Mouse (Mus musculus): ENCODE data around the gene Gm7879.
"Not testable (repeated sequence)": the region's sequence is repeated elsewhere in the genome, so short reads cannot be mapped to it uniquely, and the experiment has no call there.

Gene Gm7879

GRCm38 (mm10) chr5:43912844-43913243 is at the start of gene Gm7879:
Gm7879 (plus strand) TSS chr5:43913144.
- in situ Hi-C loops (cut with MseI, MboI), result not testable (repeated sequence)

- in situ Hi-C loops (cut with MseI, MboI), result no loop called here
These were observed 49.3 kb upstream of the Gm7879 start for GRCm38 (mm10) chr5:43863642-43864041.

DNA sequence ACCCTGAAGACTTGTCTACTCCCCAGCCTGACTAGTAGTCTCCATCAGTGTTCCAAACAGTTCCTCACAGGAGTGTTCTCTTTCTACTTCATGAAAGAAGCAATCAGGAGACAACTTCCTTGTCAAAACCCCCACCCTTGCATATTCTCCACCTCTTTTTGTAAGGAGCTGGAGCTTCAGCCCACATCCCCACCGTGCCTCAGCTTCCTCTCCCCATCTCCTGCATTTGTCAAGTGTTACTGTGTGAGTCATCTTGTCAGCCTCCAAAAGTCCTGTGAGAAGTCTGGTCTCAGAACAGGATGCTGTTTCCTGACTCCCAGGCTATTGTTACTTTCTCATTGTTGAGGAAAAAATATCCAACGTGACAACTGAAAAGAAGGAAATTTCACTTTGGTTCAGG is 47.6 kb upstream of the Gm7879 start:
- in situ Hi-C loops (cut with MseI, MboI), result no loop called here

GRCm38 (mm10) chr5:43868253-43868652 is 44.7 kb upstream of the Gm7879 start, which contains the start of gene Cd38:
Cd38 (plus strand) TSS chr5:43868553.
- in situ Hi-C loops (cut with MseI, MboI), result no loop called here

- in situ Hi-C loops (cut with MseI, MboI), result no loop called here
These were observed 44.0 kb upstream of the Gm7879 start for GRCm38 (mm10) chr5:43868711-43869600.

GRCm38 (mm10) chr5:43871845-43872244 is 41.1 kb upstream of the Gm7879 start:
- in situ Hi-C loops (cut with MseI, MboI), result no loop called here

DNA sequence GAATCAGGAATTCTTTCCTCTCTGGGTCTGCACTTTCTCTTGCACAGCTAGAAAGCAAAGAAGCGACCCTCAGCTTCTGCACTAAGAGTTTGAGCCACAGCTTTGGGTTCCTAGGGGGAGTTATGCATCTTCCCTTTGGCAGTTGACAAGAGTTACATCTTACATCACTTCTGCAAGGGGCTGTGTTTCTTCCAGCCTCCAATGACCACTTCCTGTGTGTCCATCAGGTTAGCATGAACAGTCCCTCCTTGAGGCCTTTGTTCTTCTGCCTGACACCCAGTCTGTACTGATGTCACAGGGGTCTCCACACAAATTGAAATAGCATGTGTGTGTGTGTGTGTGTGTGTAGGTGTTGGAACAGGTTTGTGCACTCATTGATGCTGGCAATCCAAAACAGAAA is 40.3 kb upstream of the Gm7879 start:
- in situ Hi-C loops (cut with MseI, MboI), result no loop called here

DNA sequence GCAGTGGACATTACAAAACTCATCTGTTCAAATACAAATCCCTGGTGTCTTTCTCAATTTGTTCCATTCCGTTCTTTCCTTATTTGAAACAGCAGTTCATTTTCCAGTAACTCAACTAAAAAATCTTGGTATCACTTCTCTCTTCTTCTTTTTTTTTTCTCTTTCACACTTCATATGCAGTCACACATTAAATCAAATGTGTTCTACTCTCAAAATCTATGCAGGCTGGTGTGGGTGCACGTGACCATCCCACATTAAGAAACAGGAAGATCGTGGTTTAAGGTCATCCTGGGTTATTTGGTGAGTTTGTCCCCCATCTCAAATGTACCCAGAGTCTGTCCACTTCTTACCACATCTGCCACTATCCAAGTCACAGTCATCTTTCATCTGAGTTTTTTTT is 30.9 kb upstream of the Gm7879 start:
- in situ Hi-C loops (cut with MseI, MboI), result no loop called here

- in situ Hi-C loops (cut with MseI, MboI), result no loop called here
These were observed 27.7 kb upstream of the Gm7879 start for GRCm38 (mm10) chr5:43885060-43885820.

DNA sequence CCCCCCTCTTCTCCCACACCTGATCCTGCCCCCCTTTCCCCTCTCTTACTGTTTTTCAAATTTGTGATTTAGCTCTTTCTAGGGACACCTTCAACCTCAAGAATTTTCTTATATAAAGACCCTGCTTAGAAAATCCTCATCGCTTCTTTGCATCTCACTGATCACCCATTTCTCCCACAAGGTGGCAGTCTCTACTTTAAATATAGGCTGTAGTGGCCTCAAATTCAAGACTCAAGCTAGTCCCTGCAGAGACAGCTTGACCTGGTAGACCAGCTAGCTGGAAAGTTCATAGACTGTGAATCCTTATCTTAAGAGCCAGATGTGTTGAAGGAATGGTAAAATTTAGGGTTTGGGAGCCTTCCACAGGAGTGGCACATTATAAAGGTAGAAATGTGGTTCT is 20.6 kb upstream of the Gm7879 start:
- in situ Hi-C loops (cut with MseI, MboI), result loop anchor here in 1 of 2 experiments (10.0 kb wide), 1 partner anchor 102 kb away; no protein-coding TSS in a partner anchor

- in situ Hi-C loops (cut with MseI, MboI), result loop anchor here in 1 of 2 experiments (10.0 kb wide), 1 partner anchor 101 kb away; no protein-coding TSS in a partner anchor
These were observed 18.8 kb upstream of the Gm7879 start for GRCm38 (mm10) chr5:43894113-43894512.

- in situ Hi-C loops (cut with MseI, MboI), result loop anchor here in 1 of 2 experiments (10.0 kb wide), 1 partner anchor 99 kb away; no protein-coding TSS in a partner anchor
These were observed 17.0 kb upstream of the Gm7879 start for GRCm38 (mm10) chr5:43895931-43896330.

DNA sequence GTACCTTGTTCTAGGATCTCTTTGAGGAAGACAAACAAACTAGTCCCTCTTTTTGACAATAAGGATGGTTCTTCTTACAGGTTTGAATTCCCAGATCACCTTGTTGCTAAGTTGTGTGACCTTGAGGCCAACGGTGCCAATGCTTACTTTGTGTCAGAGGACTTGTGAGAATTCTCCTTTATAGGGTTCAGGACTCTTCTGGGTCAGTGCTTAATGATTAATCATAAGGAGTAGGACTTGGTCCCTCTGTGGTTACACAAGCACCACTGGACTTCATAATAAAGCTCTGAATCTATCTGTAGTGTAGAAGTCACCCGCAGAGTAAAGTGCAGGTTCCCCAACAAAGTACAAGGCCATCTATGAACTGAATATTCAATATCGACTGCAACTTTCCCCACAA is 8.3 kb upstream of the Gm7879 start:
- in situ Hi-C loops (cut with MseI, MboI), result no loop called here

GRCm38 (mm10) chr5:43909213-43909612 is 3.7 kb upstream of the Gm7879 start:
- in situ Hi-C loops (cut with MseI, MboI), result no loop called here

GRCm38 (mm10) chr5:43910006-43910405 is 2.9 kb upstream of the Gm7879 start:
- in situ Hi-C loops (cut with MseI, MboI), result no loop called here

DNA sequence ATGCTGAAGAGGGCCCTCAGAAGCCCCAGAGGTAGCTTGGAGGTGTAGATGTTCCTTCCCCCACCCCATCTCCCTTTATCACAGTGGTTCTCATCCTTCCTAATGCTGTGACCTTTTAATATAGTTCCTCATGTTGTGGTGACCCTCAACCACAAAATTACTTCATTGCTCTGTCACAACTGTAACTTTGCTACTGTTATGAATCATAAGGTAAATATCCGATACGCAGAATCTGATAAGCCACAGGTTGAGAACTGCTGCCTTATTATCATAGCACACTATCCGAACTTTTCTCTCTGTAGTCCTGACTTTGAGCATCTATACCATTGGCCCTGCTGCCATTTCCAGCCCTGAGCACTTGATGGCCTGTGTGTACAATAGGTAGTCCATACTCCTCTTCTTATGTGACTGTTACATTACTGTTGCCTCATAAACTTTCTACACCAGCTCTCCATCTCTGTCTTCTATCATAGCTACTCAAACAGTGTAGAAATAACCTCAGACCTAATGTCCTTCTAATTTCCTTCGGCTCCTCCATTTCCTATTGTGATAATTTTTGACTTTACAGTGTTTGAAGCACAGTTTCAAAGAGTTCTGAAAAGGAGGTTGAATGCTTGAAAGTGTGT is 2.4 kb downstream of the Gm7879 start:
- in situ Hi-C loops (cut with MseI, MboI), result no loop called here

DNA sequence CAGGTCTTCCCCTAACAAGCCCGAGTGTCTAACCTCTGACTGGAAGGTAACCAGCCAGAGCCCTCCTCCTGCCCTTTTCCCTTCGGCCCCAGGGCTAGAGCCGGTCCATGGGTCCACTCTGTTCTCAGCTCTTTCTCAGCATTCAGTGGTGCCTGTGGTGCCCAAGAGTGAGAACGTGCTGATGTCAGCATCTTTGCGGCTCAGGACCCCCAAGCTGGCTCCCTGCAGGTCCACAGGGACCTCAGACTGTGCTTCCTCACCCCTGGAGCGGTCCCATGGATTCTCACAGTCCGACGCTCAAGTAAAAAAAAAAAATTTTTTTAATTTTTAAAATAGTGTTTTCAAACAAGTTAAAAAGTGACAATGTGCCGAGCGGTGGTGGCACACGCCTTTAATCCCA is 8.9 kb downstream of the Gm7879 start:
- in situ Hi-C loops (cut with MseI, MboI), result loop anchor here in 1 of 2 experiments (5.0 kb wide), 1 partner anchor 70 kb away; no protein-coding TSS in a partner anchor

GRCm38 (mm10) chr5:43923933-43924332 is 11.0 kb downstream of the Gm7879 start:
- in situ Hi-C loops (cut with MseI, MboI), result loop anchor here in 1 of 2 experiments (5.0 kb wide), 1 partner anchor 68 kb away; no protein-coding TSS in a partner anchor

- in situ Hi-C loops (cut with MseI, MboI), result no loop called here
These were observed 14.8 kb downstream of the Gm7879 start for GRCm38 (mm10) chr5:43927729-43928128.

DNA sequence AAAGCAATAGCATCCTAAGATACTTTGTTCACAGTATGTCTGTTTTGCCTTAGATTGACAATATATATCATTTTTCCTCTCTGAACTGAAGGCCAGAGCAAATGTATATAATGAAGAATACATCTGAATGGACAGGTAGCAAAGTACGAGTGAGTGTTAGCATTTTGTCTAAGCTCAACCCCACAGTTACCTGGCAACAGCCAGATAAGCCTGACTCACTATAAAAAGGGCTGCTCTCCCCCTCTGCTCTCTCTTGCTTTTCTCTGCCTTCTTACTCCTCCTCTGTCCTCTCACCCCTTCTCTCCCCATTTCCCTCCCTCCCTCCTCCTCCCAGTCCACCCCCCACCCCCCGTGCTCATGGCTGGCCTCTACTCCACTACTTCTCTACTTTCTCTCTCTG is 20.3 kb downstream of the Gm7879 start:
- in situ Hi-C loops (cut with MseI, MboI), result no loop called here

DNA sequence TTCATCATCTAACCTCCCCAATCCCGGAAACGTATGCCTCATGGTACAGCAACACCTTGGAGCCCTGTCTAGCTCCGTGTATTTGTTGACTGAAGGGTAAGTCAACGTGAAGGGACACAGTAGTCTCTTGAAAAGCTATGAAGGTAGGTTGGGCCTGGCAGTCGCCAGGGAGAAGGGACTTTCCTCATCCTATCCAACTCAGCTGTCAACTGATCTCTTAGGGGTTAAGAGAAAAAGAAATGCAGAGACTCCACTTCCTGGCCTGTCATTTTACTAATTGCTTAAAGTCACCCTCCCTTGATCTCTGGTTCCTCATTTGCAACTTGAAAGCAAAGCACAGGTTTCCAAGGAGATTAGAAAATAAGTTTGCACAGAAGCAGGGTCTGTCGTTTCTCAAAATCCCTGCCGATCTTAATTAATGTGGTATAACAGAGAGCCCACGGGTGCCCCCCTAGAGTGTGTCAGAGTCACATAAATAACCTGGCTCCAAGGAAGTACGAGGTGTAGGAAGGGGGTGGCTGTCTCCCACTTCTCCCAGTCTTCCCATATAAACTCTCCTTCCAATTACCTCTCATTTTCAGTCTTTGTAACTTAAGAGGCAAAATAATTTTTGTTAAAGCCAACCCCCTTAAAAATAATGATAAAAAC is 34.5 kb downstream of the Gm7879 start:
- in situ Hi-C loops (cut with MseI, MboI), result no loop called here
